26 mouse cellular contexts compared by ENCODE assay signal in genomic region chr2:152917671-152918070, GRCm38 (mm10). TPM values are rescaled to one million over a fixed set of nuclear protein-coding genes. Genes with fewer than 3 reads are reported as not detected.
DNase-seq lines count a peak whose midpoint lies in the region; ATAC-seq and TF ChIP-seq lines count a peak whose summit lies in the region.
"Had no signal": no experiment of that assay in that cellular context is flagged by ENCODE, and none has a peak within 500 bp of the region (broad histone marks: within the 10 kb centered on the region; RNA-seq: fewer than 3 reads in every experiment).

No protein-coding gene starts in this region.

- ATAC-seq in hindbrain, embryonic 11.5 days (ENCODE audit: low FRiP score), result no peak
- ATAC-seq: activated CD4-positive, CD25-positive, alpha-beta regulatory T cell, adult 4 months; CD4-positive, CD25-positive, alpha-beta regulatory T cell, adult 4 months; Patski had no signal

- peak overlapping the region; percentile 65 for H3K4me2 ChIP-seq in CH12.LX (ENCODE audit: insufficient read depth, low read depth, poor library complexity, severe bottlenecking)
- H3K4me2 ChIP-seq in hindbrain, embryonic 11.5 days (replicated peaks; ENCODE audit: low read depth, low read length), result no peak overlapping the region

- 50% methylated on average over 9 of the region's 9 CpGs for WGBS in heart, embryonic 10.5 days
- WGBS in hindbrain, embryonic 11.5 days, result 58% methylated on average over 9 of the region's 9 CpGs

- no peak overlapping the region for H3K9ac ChIP-seq in CH12.LX (ENCODE audit: insufficient read depth, low read depth)
- no peak overlapping the region for H3K9ac ChIP-seq in hindbrain, embryonic 11.5 days (ENCODE audit: low read depth, low read length)

- dilution Hi-C loops in CH12.LX (cut with MboI; ENCODE audit: extremely low pct_ligation_motif_present, extremely low pct_unique_long_range_greater_than_20kb, low sequenced_read_pairs), result no loop called here

- H3K4me1 ChIP-seq in heart, embryonic 10.5 days, result peaks cover 47% of the 10 kb centered on the region
- peaks cover 27 to 75% of the 10 kb centered on the region in 2 experiments for H3K4me1 ChIP-seq in CH12.LX (ENCODE audit: control insufficient read depth in 1 of 2, insufficient read depth in 2 of 2)
- H3K4me1 ChIP-seq in hindbrain, embryonic 11.5 days (replicated peaks; ENCODE audit: control insufficient read depth, insufficient read depth, low read length), result peaks cover 3% of the 10 kb centered on the region; the same call in 1 of the 2 replicates

- intact Hi-C loops in gastrocnemius, adult 2 months (cut with DNase I), result loop anchor here (10.0 kb wide), 1 partner anchor 227 kb away; no protein-coding TSS in a partner anchor

- H3K27ac ChIP-seq in gastrocnemius, adult 2 months, result peak overlapping the region; percentile 99
- 0 out of 2 replicates have a peak overlapping the region, but pooled peaks have one; percentile 36 for H3K27ac ChIP-seq in heart, embryonic 10.5 days
- no peak overlapping the region for H3K27ac ChIP-seq in CH12.LX (ENCODE audit: insufficient read depth, low read depth)
- H3K27ac ChIP-seq in hindbrain, embryonic 11.5 days (ENCODE audit: low read depth, low read length), result no peak overlapping the region

- TF ChIP-seq CTCF in gastrocnemius, adult 2 months (IDR thresholded peaks at IDR 0.05), result no peak
- TF ChIP-seq CTCF in CH12.LX (conservative IDR thresholded peaks at IDR 0.05 in 1 of 2, IDR thresholded peaks at IDR 0.05 in 1 of 2; ENCODE audit: low read depth in 2 of 2, low read length in 2 of 2), result no peak

- no peak for DNase-seq in gastrocnemius, adult 2 months
- DNase-seq in gastrocnemius, adult 8-10 months (ENCODE audit: low spot score in 2 of 2), result no peak
- no peak for DNase-seq in heart, embryonic 10.5 days (ENCODE audit: low spot score)
- no peak for DNase-seq in heart, adult 18-20 months
- DNase-seq in A20 (ENCODE audit: low read depth, low spot score) (peak; percentile 18), CH12.LX (ENCODE audit: extremely low read depth) (peak; percentile 82)
- no peak for DNase-seq in hindbrain, embryonic 11.5 days (ENCODE audit: low spot score)
- no peak for DNase-seq in spleen, postnatal 36 days (ENCODE audit: low spot score in 2 of 2)
- DNase-seq: adrenal gland, adult 2 months; adrenal gland, adult 8-10 months; adrenal gland, postnatal 10 days; adrenal gland, postnatal 14 days; adrenal gland, postnatal 25 days; adrenal gland, postnatal 36 days; B cell, adult 2 months; cerebellum, adult 11 months; cerebellum, adult 11-12 months; cerebellum, adult 18-20 months; cerebellum, adult 2 months had no signal

- in situ Hi-C loops in CH12.LX (cut with MboI; ENCODE audit: low pct_ligation_motif_present, low pct_unique_long_range_greater_than_20kb, low sequenced_read_pairs), result loop anchor here (5.0 to 25.0 kb wide), 3 partner anchors 105 to 670 kb away; no protein-coding TSS in a partner anchor

- H3K79me2 ChIP-seq in CH12.LX (replicated peaks; ENCODE audit: control insufficient read depth, extremely low read depth, insufficient read depth, poor library complexity, severe bottlenecking), result no peaks in the 10 kb centered on the region

- H3K27me3 ChIP-seq in heart, embryonic 10.5 days (ENCODE audit: insufficient read depth, poor library complexity, severe bottlenecking), result peaks cover 57% of the 10 kb centered on the region
- peaks cover 19% of the 10 kb centered on the region for H3K27me3 ChIP-seq in CH12.LX (replicated peaks)
- H3K27me3 ChIP-seq in hindbrain, embryonic 11.5 days (ENCODE audit: control insufficient read depth, insufficient read depth, low read length), result peaks cover 9% of the 10 kb centered on the region
- H3K27me3 ChIP-seq: Patski had no signal

- peak overlapping the region; percentile 70 for H3K4me3 ChIP-seq in gastrocnemius, adult 2 months
- no peak overlapping the region for H3K4me3 ChIP-seq in heart, embryonic 10.5 days
- peak overlapping the region in 2 of 3 experiments; percentile 13 to 34 for H3K4me3 ChIP-seq in CH12.LX (replicated peaks in 1 of 3; ENCODE audit: low read depth in 2 of 3, low read length in 2 of 3, poor library complexity in 1 of 3)
- no peak overlapping the region for H3K4me3 ChIP-seq in hindbrain, embryonic 11.5 days (ENCODE audit: low read depth, low read length)

- TF ChIP-seq POLR2A in CH12.LX (IDR thresholded peaks at IDR 0.05; ENCODE audit: low read depth, low read length), result no peak

- H3K36me3 ChIP-seq in heart, embryonic 10.5 days, result no peaks in the 10 kb centered on the region
- no peaks in the 10 kb centered on the region for H3K36me3 ChIP-seq in CH12.LX (replicated peaks in 1 of 2; ENCODE audit: control insufficient read depth in 1 of 2, insufficient read depth in 1 of 2, low read length in 1 of 2)
- no peaks in the 10 kb centered on the region for H3K36me3 ChIP-seq in hindbrain, embryonic 11.5 days (ENCODE audit: control insufficient read depth, insufficient read depth, low read length)
- H3K36me3 ChIP-seq: G1E had no signal

- H3K9me3 ChIP-seq in heart, embryonic 10.5 days, result no peaks in the 10 kb centered on the region
- H3K9me3 ChIP-seq in CH12.LX (replicated peaks; ENCODE audit: low read length), result peaks cover 3% of the 10 kb centered on the region
- H3K9me3 ChIP-seq in hindbrain, embryonic 11.5 days (ENCODE audit: control insufficient read depth, low read length), result no peaks in the 10 kb centered on the region
- H3K9me3 ChIP-seq: G1E had no signal

- TF ChIP-seq EP300 in CH12.LX (IDR thresholded peaks at IDR 0.05; ENCODE audit: low read length), result no peak; the same call in 1 of the 2 replicates

- TF ChIP-seq RAD21 in CH12.LX (IDR thresholded peaks at IDR 0.05; ENCODE audit: low read depth, low read length), result no peak

TF ChIP-seq in CH12.LX, 34 proteins besides CTCF, POLR2A, EP300 and RAD21:
- TF ChIP-seq MAX (IDR thresholded peaks at IDR 0.05; ENCODE audit: low read length) (peak; percentile 44), UBTF (IDR thresholded peaks at IDR 0.05; ENCODE audit: low read depth, low read length) (no peak), TBP (conservative IDR thresholded peaks at IDR 0.05; ENCODE audit: low read depth, low read length) (no peak), TCF12 (IDR thresholded peaks at IDR 0.05; ENCODE audit: low read depth, low read length) (peak; percentile 84), IRF4 (IDR thresholded peaks at IDR 0.05; ENCODE audit: low read depth, low read length) (no peak), ETS1 (conservative IDR thresholded peaks at IDR 0.05; ENCODE audit: low read depth, low read length) (peak; percentile 87), SIN3A (IDR thresholded peaks at IDR 0.05; ENCODE audit: low read length) (peak; percentile 86), SMC3 (IDR thresholded peaks at IDR 0.05; ENCODE audit: low read depth, low read length) (no peak), MAZ (IDR thresholded peaks at IDR 0.05; ENCODE audit: low read depth, low read length) (0 out of 2 replicates have a peak, but pooled peaks have one; percentile 36), BHLHE40 (IDR thresholded peaks at IDR 0.05; ENCODE audit: low read depth, low read length) (peak; percentile 86), NELFE (IDR thresholded peaks at IDR 0.05; ENCODE audit: low read depth, low read length) (no peak), MEF2A (IDR thresholded peaks at IDR 0.05; ENCODE audit: borderline replicate concordance, low read depth, low read length) (peak; percentile 18; the same call in 1 of the 2 replicates)

RNA-seq across cellular contexts. Expression of gene Mylk2, which starts 6.5 kb away (rescaled TPM):
- 100 to 1,000 TPM; 445 to 720 TPM for total RNA-seq in gastrocnemius, adult 2 months (2021)
- 100 to 1,000 TPM; 731 to 847 (median 747) TPM for total RNA-seq in gastrocnemius, adult 8-10 months (2022)
- 0.05 and 0.07 TPM in 2 replicates for polyA plus RNA-seq in heart, embryonic 10.5 days (2016; fragmentation: Nextera tagmentation; extraction: Ambion mirVana)
- under 1 TPM in 1 of 2 experiments, not detected in 1; 0.13 TPM for total RNA-seq in heart, adult 18-20 months (2021)
- total RNA-seq in CH12.LX (2012; rRNA removed) (0.47 and 0.97 TPM in 2 replicates), CH12.LX (2014; rRNA removed) (1.3 TPM in 2 replicates)
- polyA plus RNA-seq in CH12.LX (2012; ENCODE audit: insufficient read length, low read depth), result 2.4 TPM in 2 replicates
- polyA plus RNA-seq in hindbrain, embryonic 11.5 days (2014; fragmentation: Nextera tagmentation; extraction: Ambion mirVana), result not detected in 2 replicates
- total RNA-seq: adrenal gland, adult 18-20 months; adrenal gland, adult 2 months; adrenal gland, postnatal 14 days; adrenal gland, postnatal 25 days; adrenal gland, postnatal 36 days; MEL had no signal
- polyA plus RNA-seq: activated CD4-positive, CD25-positive, alpha-beta regulatory T cell, adult 4 months; adrenal gland, adult 2 months; brain, embryonic 14.5 days; CD4-positive, CD25-positive, alpha-beta regulatory T cell, adult 4 months; cerebellum, adult 2 months; G1E had no signal

RNA-seq across cellular contexts. Expression of gene Foxs1, which starts 15.3 kb away (rescaled TPM):
- 1 to 10 TPM; 1.4 to 1.7 TPM for total RNA-seq in gastrocnemius, adult 2 months (2021)
- total RNA-seq in gastrocnemius, adult 8-10 months (2022), result under 1 TPM; 0.24 to 0.94 (median 0.51) TPM
- polyA plus RNA-seq in heart, embryonic 10.5 days (2016; fragmentation: Nextera tagmentation; extraction: Ambion mirVana), result 0.21 and 0.36 TPM in 2 replicates
- total RNA-seq in heart, adult 18-20 months (2021), result 1 to 10 TPM; 2.2 to 2.6 TPM
- 6.1 and 7.1 TPM in 2 replicates for total RNA-seq in CH12.LX (2012; rRNA removed)
- 7.8 and 9.1 TPM in 2 replicates for total RNA-seq in CH12.LX (2014; rRNA removed)
- polyA plus RNA-seq in CH12.LX (2012; ENCODE audit: insufficient read length, low read depth), result 7.6 and 9.5 TPM in 2 replicates
- polyA plus RNA-seq in hindbrain, embryonic 11.5 days (2014; fragmentation: Nextera tagmentation; extraction: Ambion mirVana), result 1.7 and 1.9 TPM in 2 replicates
- total RNA-seq: G1E, MEL had no signal
- polyA plus RNA-seq: activated CD4-positive, CD25-positive, alpha-beta regulatory T cell, adult 4 months; CD4-positive, CD25-positive, alpha-beta regulatory T cell, adult 4 months; G1E had no signal

RNA-seq across cellular contexts. Expression of gene Dusp15, which starts 33.8 kb away (rescaled TPM):
- under 1 TPM; 0.45 to 0.61 TPM for total RNA-seq in gastrocnemius, adult 2 months (2021)
- total RNA-seq in gastrocnemius, adult 8-10 months (2022), result under 1 TPM in 3 of 4 experiments, not detected in 1; 0.16 to 0.62 (median 0.39) TPM
- polyA plus RNA-seq in heart, embryonic 10.5 days (2016; fragmentation: Nextera tagmentation; extraction: Ambion mirVana), result 0.04 TPM in 2 replicates
- total RNA-seq in heart, adult 18-20 months (2021), result not detected
- 0.08 TPM in 1 of 2 replicates, not detected in the other for total RNA-seq in CH12.LX (2012; rRNA removed)
- not detected in 2 replicates for total RNA-seq in CH12.LX (2014; rRNA removed)
- 0.13 and 0.16 TPM in 2 replicates for polyA plus RNA-seq in CH12.LX (2012; ENCODE audit: insufficient read length, low read depth)
- 1.4 and 2.3 TPM in 2 replicates for polyA plus RNA-seq in hindbrain, embryonic 11.5 days (2014; fragmentation: Nextera tagmentation; extraction: Ambion mirVana)
- total RNA-seq: MEL had no signal
- polyA plus RNA-seq: activated CD4-positive, CD25-positive, alpha-beta regulatory T cell, adult 4 months; G1E had no signal

RNA-seq across cellular contexts. Expression of gene Ttll9, which starts 44.6 kb away (rescaled TPM):
- not detected for total RNA-seq in gastrocnemius, adult 2 months (2021)
- not detected for total RNA-seq in gastrocnemius, adult 8-10 months (2022)
- polyA plus RNA-seq in heart, embryonic 10.5 days (2016; fragmentation: Nextera tagmentation; extraction: Ambion mirVana), result 0.47 and 0.85 TPM in 2 replicates
- total RNA-seq in heart, adult 18-20 months (2021), result not detected
- 1.4 and 1.7 TPM in 2 replicates for total RNA-seq in CH12.LX (2012; rRNA removed)
- total RNA-seq in CH12.LX (2014; rRNA removed), result 1.5 and 1.6 TPM in 2 replicates
- 1.7 and 1.9 TPM in 2 replicates for polyA plus RNA-seq in CH12.LX (2012; ENCODE audit: insufficient read length, low read depth)
- 1.4 and 1.7 TPM in 2 replicates for polyA plus RNA-seq in hindbrain, embryonic 11.5 days (2014; fragmentation: Nextera tagmentation; extraction: Ambion mirVana)
- total RNA-seq: adrenal gland, postnatal 25 days; G1E had no signal
- polyA plus RNA-seq: G1E had no signal

Comparison
In these comparisons a context has a peak if more than half of its experiments do, and no peak if none do; other contexts are left out.
1. DNase-seq: peak in A20 (single experiment) and CH12.LX (single experiment); none in gastrocnemius, adult 2 months (single experiment), gastrocnemius, adult 8-10 months (0 of 2), heart, embryonic 10.5 days (single experiment), heart, adult 18-20 months (0 of 2), hindbrain, embryonic 11.5 days (single experiment) and spleen, postnatal 36 days (0 of 2).
2. H3K27ac ChIP-seq: peak in gastrocnemius, adult 2 months (single experiment) and heart, embryonic 10.5 days (single experiment); none in CH12.LX (single experiment) and hindbrain, embryonic 11.5 days (single experiment).
3. H3K4me3 ChIP-seq: peak in gastrocnemius, adult 2 months (single experiment) and CH12.LX (2 of 3); none in heart, embryonic 10.5 days (single experiment) and hindbrain, embryonic 11.5 days (single experiment).
4. RNA of gene Mylk2, which starts 6.5 kb away (total RNA-seq): 731 to 847 TPM in gastrocnemius, adult 8-10 months and 445 to 720 TPM in gastrocnemius, adult 2 months; 0.47 to 1.3 TPM in CH12.LX and 0.13 TPM in heart, adult 18-20 months; every median in the first group is over 100 times any median in the second.